Mouse (Mus musculus) kidney, postnatal 36 days (tissue): ENCODE measurements around the gene Stim1.

Experiments
- DNase-seq, 2 experiments: peaks; one replicate each; pipeline ENCODE4 v3.0.0; 2021 to 2022; ENCODE audit warnings: mixed read lengths in 2 of 2

Stim1 gene

GRCm38 (mm10) chr7:102310266-102310665, 42.7 kb downstream of the Stim1 start:
- no peak for DNase-seq

DNA sequence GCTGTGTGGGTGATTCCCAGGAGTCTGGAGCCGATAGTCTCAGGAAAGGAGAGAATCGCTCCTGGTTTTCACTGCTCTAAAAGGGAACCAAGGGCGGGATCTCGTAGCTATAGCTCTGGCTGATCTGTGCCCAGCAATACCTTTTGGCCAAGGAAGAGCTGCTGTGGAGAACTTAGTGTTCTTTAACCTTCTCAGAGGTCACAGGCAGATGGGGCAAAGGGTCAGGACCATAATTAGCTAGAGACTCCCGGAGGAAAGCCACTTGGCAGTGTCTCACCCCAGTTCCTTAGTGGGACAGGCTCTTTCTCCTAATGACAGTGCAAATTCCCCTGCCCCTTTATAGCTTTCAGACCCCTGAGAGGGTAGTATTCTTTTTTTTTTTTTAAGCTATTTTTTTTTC, 43.2 kb downstream of the Stim1 start:
- DNase-seq, result peak; percentile 13 to 24

- peak in 1 of 2 experiments; percentile 7 for DNase-seq
Measured at GRCm38 (mm10) chr7:102312840-102313534, 45.4 kb downstream of the Stim1 start.

DNA sequence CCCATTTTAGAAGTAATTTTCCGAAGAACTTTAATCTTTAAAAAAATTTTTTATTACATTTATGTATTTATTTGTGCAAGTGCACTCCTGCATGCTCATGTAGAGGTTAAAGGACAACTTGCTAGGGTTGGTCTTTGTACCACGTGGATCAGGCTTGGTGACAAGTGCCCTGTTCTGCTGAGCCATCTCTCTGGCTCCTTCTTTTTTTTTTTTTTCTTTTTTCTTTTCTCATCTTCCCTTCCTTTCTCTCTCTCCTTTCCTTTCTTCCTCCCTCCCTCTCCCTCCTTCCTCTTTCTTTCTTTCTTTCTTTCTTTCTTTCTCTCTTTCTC, 45.9 kb downstream of the Stim1 start:
- DNase-seq, result no peak

- DNase-seq, result peak; percentile 15 to 19
Measured at GRCm38 (mm10) chr7:102314107-102314506, 46.5 kb downstream of the Stim1 start.

GRCm38 (mm10) chr7:102314908-102315307, 47.3 kb downstream of the Stim1 start:
- no peak for DNase-seq

GRCm38 (mm10) chr7:102315435-102315834, 47.8 kb downstream of the Stim1 start:
- DNase-seq, result no peak

DNA sequence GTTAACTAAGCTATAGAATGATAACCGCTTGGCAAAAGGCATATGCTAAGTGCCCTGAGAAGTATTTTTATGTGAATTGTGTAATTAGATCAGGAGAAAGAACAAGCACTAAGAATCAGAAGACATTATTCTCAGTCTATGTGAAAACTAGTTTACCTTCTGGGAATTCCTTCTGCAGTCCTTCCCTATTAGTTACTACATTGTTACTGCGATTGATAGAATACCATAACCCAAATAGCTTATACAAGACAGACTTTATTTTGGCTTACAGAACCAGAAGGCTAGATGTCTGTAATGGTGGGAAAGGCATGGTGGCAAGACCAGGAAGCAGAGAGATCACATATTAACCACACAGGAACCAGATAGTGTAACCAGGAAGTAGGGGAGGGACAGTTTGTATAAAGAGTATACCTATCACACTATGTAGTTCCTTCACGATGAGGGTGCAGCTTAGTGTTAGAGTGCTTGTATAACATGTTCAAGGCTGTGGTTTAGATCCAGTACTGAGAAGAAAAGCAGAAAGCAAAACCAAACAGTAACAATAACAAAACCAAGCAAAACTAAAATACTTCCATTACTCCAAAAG, 50.1 kb downstream of the Stim1 start:
- DNase-seq, result no peak

GRCm38 (mm10) chr7:102322137-102322536, 54.5 kb downstream of the Stim1 start:
- no peak for DNase-seq

DNA sequence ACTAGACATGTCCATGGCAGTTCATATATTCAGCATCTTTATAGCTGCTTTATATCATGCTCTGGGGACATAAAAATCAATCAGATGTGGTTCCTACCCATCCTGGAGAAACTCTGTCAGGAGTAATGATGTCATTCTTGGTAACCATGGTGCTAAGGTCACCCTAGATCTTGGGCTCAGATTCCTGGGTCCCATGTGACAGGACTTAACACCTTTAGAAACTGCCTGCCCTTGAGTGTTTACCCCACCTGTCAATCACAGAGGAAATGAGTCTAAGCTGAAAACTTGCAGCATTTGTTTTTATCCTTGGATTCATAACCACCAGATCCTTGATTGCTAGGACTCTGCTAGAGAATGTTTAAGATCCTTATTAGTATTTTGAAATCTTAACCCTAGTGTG, 58.7 kb downstream of the Stim1 start:
- no peak for DNase-seq

DNA sequence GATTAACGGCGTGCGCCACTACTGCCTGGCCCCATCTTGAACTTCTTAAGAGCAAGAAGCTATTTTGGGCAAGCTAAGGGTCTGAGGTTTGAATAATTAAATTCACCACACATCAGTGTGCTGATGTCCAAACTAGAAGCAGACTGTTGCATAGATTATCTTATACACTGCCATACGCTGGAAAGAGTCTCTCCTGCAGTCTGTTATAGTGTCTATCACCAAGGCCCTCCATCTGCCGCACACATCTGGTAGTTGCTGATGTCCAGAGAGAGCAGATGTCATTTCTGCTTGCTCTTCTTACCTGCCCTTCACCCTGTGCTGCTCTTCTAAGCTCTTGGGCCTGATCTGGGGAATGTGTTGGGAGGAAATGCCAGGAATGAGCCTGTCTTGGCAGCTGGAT, 62.7 kb downstream of the Stim1 start:
- DNase-seq, result no peak

DNA sequence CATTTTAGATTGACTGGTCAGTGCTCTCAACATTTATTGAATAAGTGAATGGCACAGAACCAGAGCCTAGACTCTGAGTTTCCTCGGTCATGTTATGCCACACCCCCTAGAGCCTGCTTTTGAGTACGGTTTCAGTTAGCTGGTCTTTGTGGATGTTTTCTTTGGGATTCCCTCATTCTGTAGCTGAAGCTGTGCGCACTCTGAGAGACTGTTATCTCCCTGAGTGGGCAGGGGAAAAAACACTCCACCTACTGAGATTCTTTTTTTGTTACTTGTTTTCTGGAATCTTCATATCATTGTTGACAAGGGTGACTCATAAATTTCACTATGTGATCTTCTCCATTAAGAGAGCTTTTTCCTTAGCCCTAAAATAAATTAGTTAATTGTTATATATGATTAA, 63.9 kb downstream of the Stim1 start:
- DNase-seq, result no peak

DNA sequence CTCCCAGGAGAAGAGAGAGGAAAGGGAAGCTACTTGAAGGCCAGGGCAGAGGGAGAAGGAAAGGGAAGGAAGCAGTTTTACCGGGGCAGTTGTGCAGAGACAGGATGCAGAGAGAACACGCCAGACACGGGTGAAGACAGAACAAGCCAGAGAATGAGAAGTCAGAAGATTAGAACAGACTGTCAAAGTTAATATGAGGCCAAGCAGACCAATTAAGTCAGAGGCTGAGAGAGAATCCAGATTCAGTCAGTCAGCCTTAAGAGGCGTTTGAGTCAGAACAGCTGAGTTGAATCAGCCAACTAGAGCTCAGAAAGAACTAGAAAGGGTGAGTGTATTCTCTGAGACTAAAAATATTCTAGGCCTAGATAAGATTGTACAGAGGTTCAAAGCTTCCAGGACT, 66.1 kb downstream of the Stim1 start:
- peak in 1 of 2 experiments; percentile 14 for DNase-seq

- no peak for DNase-seq
Measured at GRCm38 (mm10) chr7:102337326-102337725, 69.7 kb downstream of the Stim1 start.

GRCm38 (mm10) chr7:102337898-102338297, 70.3 kb downstream of the Stim1 start:
- peak; percentile 62 to 85 for DNase-seq

DNA sequence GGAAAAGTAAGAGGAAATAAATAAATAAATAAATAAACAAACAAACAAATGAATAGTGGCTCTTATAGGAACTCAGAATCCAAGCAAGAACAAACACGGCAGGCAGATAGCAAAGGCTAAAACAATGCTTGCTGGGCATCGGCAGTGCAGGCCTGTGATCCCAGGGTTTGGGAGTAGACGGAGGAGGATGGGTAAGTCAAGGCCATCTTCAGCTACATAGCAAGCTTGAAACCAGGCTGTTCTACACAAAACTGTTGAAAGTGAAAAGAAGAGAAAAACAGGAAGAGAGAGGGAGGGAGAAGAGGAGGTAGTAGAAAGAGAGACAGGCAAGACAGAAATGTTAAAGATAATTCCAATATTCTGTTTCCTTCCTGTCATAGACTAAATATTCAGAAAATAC, 71.3 kb downstream of the Stim1 start:
- DNase-seq, result no peak

- peak; percentile 30 to 43 for DNase-seq
Measured at GRCm38 (mm10) chr7:102345893-102346292, 78.3 kb downstream of the Stim1 start.

DNA sequence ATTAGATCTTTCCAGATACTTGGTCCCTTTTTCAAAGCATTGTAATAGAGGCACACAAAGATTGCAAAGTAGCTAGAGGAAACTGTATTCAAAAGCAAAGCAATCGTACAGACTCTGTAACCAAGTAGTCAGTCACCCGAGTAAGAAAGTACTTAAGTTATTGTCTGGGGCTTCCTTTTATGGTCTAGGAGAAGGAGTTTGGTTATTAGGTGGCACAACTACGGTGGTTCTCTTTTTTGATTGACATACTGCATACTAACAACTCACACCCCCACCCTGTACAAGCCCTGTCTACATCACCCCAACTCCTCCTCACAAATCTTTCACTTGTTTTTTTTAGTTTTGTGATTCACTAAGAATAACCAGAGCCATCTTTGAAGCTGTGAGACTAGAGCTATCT, 79.7 kb downstream of the Stim1 start:
- no peak for DNase-seq

DNA sequence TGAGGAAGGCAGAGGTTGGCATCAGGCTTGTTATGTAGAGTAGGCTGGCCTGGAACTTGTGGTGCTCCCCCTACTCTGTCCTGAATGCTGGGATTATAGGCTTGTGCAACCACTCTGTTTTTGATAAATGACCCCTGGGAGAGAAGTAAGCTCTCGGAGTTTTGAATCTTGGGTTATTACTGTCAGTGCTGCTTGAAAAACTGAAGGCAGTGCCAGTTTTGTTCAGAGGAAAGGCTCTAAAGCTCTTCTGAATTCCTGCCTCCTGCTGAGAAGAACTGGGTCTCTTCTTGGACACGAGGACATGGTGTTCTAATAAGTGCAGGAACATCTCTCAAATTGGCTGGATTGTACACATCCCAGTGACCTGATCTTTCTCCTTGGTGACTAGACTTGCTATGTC, 81.1 kb downstream of the Stim1 start:
- peak in 1 of 2 experiments; percentile 60 for DNase-seq

- peak in 1 of 2 experiments; percentile 51 for DNase-seq
Measured at GRCm38 (mm10) chr7:102349236-102349635, 81.6 kb downstream of the Stim1 start.

DNA sequence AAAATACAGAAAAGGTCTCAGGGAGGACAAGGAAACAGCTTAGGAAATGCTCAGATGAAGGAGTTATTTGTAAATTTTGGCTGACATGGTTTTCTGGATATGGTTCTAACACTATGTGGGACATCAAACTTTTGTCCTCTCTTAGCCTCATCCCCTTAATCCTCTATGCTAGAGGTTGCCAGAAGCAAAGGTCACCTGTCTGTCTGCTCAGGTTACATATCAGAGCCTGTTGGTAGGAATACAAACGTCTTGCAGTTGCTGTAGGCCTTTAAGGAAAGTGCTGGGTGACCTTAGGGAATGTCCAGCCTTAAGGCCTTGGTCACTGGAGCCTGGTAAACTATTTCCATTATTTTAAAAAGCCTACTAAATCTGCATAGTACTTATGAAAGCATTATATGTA, 85.8 kb downstream of the Stim1 start:
- DNase-seq, result no peak

- no peak for DNase-seq
Measured at GRCm38 (mm10) chr7:102358124-102358523, 90.5 kb downstream of the Stim1 start.

- no peak for DNase-seq
Measured at GRCm38 (mm10) chr7:102361297-102361696, 93.7 kb downstream of the Stim1 start.

DNA sequence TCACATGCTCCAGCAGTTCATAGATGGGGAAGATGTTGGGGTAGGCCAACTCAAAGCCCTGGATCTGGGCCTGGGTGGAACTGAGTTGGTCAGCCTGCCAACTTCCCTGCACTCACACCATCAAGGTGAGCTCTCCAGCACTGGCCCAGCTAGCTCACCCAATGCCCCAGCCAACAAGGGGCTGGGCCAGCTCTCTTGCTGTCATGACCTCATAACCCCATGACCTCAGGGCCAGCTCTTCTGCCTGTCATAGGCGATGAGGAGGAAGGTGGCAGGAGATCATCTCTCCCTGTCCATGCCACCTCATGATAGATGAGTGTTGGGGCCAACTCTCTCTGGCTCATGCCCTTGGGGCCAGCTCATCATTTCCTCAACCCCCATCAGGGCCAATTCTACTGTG, 96.2 kb downstream of the Stim1 start:
- DNase-seq, result no peak

GRCm38 (mm10) chr7:102369661-102370060, 102.1 kb downstream of the Stim1 start:
- DNase-seq, result peak; percentile 23 to 40
